Mouse (Mus musculus) fibroblast of lung, adult 2 months (primary cell): ENCODE data around the gene Vnn3.

Experiments
- DNase-seq: peaks from one replicate; pipeline ENCODE4 v3.0.0-alpha.2; 2011; ENCODE audit warnings: low read depth

The Vnn3 gene

DNA sequence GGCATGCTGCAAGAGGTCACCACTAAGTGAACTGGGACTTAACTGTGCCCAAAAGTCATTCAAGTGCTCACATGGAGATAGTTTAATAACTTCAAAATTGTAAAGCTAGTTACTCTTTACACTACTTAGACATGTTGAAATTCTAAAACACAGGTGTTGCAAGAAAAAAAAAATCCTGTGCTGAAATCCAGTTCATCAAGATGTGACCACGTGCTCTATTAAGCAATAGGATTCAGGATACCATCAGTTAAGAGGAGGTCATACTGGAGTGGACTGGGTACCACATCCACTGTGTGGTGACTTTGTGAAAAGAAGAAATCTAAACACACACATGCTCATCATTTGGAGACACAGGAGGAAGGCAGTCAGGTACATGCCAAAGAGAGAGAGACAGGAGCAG is 41.7 kb downstream of the Vnn3 start:
- DNase-seq, result no peak

DNA sequence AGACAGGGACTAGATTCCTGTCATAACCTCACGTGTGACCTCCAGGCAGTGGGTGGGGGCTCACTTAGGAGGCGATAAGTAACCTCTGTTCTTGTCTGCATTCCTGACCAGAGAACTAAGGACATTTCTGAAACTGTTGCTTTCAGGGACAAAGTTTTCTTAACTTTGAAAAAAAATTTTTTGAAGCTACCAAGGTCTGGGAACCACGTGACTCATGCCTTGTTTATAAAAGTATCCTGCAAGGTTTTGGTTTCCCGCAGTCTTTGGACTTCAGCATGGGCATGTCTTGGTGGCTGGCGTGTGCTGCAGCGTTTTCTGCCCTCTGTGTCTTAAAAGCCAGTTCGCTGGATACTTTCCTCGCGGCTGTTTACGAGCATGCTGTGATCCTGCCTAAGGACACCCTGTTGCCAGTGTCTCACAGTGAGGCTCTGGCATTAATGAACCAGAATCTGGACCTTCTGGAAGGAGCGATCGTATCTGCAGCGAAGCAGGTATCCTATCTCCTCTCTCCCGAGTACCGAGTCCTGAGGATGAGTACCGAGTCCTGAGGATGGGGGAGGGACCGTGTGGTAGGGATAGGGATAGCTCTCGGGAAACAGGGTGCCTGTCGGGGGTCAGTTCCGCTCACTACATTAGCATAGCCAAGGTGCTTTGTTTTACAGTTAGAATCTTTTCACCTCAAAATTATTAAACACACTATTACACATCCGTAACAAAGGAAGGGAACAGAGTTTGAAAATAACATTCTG is 43.5 kb downstream of the Vnn3 start, which contains the start of gene Vnn1:
Gene Vnn1, plus strand, starts transcription at position 88 of the 749 bp plus-strand sequence.
- peak; percentile 29 for DNase-seq

DNA sequence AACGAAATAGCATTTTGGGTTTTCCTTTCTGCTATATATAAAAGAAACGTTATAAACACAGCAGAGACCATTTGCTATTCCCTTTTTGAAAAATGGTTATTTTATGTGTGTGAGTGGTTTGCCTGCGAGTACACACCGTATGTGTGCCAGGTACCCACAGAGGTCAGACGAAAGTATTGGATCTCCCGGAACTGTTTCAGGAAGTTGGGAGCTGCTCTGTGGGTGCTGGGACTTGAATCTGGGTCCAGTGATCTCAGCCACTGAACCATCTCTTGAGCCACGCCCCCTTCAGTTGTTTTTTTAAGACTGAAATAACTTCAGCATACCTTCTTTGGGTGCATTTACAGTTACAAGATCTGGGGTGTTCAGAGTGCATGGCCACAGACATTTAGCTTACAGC is 44.1 kb downstream of the Vnn3 start:
- DNase-seq, result no peak

DNA sequence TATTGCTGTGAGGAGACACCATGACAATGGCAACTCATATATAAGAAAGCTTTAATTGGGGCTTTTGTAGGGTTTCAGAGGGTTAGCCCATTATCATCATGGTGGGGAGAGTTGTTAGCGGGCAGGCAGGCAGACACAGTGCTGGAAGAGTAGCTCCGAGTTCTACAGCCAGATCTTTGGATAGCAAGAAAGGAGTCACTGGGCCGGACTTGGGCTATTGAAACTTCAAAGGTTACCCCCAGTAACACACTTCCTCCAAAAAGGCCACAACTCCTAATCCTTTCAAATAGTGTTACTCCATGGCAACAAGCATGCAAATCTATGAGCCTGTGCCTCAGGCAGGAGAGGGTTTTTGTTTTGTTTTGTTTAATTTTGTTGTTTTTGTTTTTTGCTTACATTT is 49.9 kb downstream of the Vnn3 start:
- DNase-seq, result no peak

DNA sequence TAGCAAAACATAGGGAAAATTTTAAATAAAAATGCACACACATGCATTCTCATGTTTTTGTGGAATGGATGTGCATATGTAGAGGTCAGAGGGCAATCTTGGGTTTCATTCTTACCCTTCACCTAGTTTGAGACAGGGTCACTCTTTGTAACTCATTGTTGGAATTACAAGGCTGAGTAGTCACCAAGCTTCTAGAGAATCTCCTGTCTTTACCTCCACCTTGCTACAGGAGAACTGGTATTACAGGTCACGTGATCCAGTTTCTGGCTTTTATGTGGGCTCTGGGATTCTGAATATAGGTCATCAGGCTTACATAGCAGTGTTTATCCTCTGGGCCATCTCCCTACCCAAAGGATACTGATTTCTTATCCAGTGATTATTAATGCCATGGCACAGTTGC is 54.4 kb downstream of the Vnn3 start:
- no peak for DNase-seq
